Comparison of ENCODE assay signal across 9 mouse cellular contexts in the genomic region with DNA sequence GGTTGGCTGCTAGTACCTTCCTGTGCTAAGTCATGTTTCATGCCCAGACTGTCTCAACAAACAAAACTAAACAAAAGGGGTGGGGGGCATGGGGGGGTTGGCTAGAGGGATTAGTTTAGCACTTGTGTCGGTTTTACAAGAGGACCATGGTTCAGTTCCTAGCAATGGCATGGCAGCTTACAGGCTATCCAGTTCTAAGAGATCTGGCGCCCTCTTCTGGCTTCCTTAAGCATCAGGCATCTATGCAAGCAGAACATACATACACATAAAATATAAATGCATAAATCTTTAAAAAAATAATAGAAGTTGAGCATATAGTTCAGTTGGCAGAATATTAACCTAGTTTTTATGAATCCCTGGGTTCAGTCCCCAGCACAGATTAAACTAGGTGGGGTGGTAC. TPM values are rescaled to one million over a fixed set of nuclear protein-coding genes. Genes with fewer than 3 reads are reported as not detected.
DNase-seq lines count a peak whose midpoint lies in the region; ATAC-seq and TF ChIP-seq lines count a peak whose summit lies in the region.
"Had no signal": no experiment of that assay in that cellular context is flagged by ENCODE, and none has a peak within 500 bp of the region (broad histone marks: within the 10 kb centered on the region; RNA-seq: fewer than 3 reads in every experiment).

No protein-coding gene starts in this region.

- H3K9me3 ChIP-seq in forebrain, embryonic 14.5 days (replicated peaks; ENCODE audit: control insufficient read depth, low read length) = no peaks in the 10 kb centered on the region
- no peaks in the 10 kb centered on the region for H3K9me3 ChIP-seq in forebrain, embryonic 15.5 days
- H3K9me3 ChIP-seq in embryonic facial prominence, embryonic 10.5 days = peaks cover 4% of the 10 kb centered on the region; the same call in 1 of the 2 replicates
- no peaks in the 10 kb centered on the region for H3K9me3 ChIP-seq in stomach, postnatal 0 days (ENCODE audit: control insufficient read depth, low read length)

- H3K4me1 ChIP-seq in forebrain, embryonic 14.5 days (ENCODE audit: control insufficient read depth, insufficient read depth, low read length) = no peaks in the 10 kb centered on the region
- H3K4me1 ChIP-seq in forebrain, embryonic 15.5 days = no peaks in the 10 kb centered on the region
- H3K4me1 ChIP-seq in embryonic facial prominence, embryonic 10.5 days = no peaks in the 10 kb centered on the region
- peaks cover 2% of the 10 kb centered on the region; the same call in 1 of the 2 replicates for H3K4me1 ChIP-seq in lung, adult 2 months (ENCODE audit: control insufficient read depth, insufficient read depth, low read length)
- no peaks in the 10 kb centered on the region for H3K4me1 ChIP-seq in stomach, postnatal 0 days (replicated peaks; ENCODE audit: control insufficient read depth, insufficient read depth)

- 33% methylated on average over 2 of the region's 2 CpGs for WGBS in forebrain, embryonic 14.5 days
- 24% methylated on average over 2 of the region's 2 CpGs for WGBS in forebrain, embryonic 15.5 days
- WGBS in embryonic facial prominence, embryonic 10.5 days = 28% methylated on average over 2 of the region's 2 CpGs
- WGBS in lung, adult 2 months = 39% methylated on average over 2 of the region's 2 CpGs
- 38% methylated on average over 2 of the region's 2 CpGs for WGBS in stomach, postnatal 0 days

- no peak overlapping the region for H3K9ac ChIP-seq in forebrain, embryonic 14.5 days (ENCODE audit: low read length)
- no peak overlapping the region for H3K9ac ChIP-seq in forebrain, embryonic 15.5 days (replicated peaks)
- H3K9ac ChIP-seq in stomach, postnatal 0 days (ENCODE audit: low read length) = no peak overlapping the region

- peak; percentile 10; the same call in 1 of the 2 replicates for TF ChIP-seq CTCF in lung, adult 2 months (IDR thresholded peaks at IDR 0.05; ENCODE audit: insufficient read depth, low read length)
- peak; percentile 74 for TF ChIP-seq CTCF in stomach, postnatal 0 days (IDR thresholded peaks at IDR 0.05; ENCODE audit: low read depth)

- no peak overlapping the region for H3K4me2 ChIP-seq in forebrain, embryonic 14.5 days (ENCODE audit: low read length)
- no peak overlapping the region for H3K4me2 ChIP-seq in forebrain, embryonic 15.5 days (replicated peaks)
- H3K4me2 ChIP-seq in stomach, postnatal 0 days (replicated peaks; ENCODE audit: low read depth) = no peak overlapping the region

- no peaks in the 10 kb centered on the region for H3K27me3 ChIP-seq in forebrain, embryonic 14.5 days (replicated peaks; ENCODE audit: control insufficient read depth, insufficient read depth, low read length)
- H3K27me3 ChIP-seq in forebrain, embryonic 15.5 days = no peaks in the 10 kb centered on the region
- no peaks in the 10 kb centered on the region for H3K27me3 ChIP-seq in embryonic facial prominence, embryonic 10.5 days (replicated peaks; ENCODE audit: low read depth, poor library complexity, severe bottlenecking)
- H3K27me3 ChIP-seq in stomach, postnatal 0 days (ENCODE audit: control insufficient read depth, insufficient read depth, low read length) = no peaks in the 10 kb centered on the region

- TF ChIP-seq EP300 in stomach, postnatal 0 days (optimal IDR thresholded peaks at IDR 0.05) = no peak

- H3K36me3 ChIP-seq in forebrain, embryonic 14.5 days (ENCODE audit: control insufficient read depth, insufficient read depth, low read length) = peaks cover 4% of the 10 kb centered on the region; the same call in 1 of the 2 replicates
- H3K36me3 ChIP-seq in forebrain, embryonic 15.5 days = no peaks in the 10 kb centered on the region
- H3K36me3 ChIP-seq in embryonic facial prominence, embryonic 10.5 days (replicated peaks) = peaks cover 8% of the 10 kb centered on the region
- no peaks in the 10 kb centered on the region for H3K36me3 ChIP-seq in stomach, postnatal 0 days (ENCODE audit: control insufficient read depth, insufficient read depth, low read length)

- no peak overlapping the region for H3K27ac ChIP-seq in forebrain, embryonic 14.5 days (ENCODE audit: low read depth, low read length)
- H3K27ac ChIP-seq in forebrain, embryonic 15.5 days (replicated peaks) = no peak overlapping the region
- no peak overlapping the region for H3K27ac ChIP-seq in embryonic facial prominence, embryonic 10.5 days (replicated peaks)
- H3K27ac ChIP-seq in stomach, postnatal 0 days (replicated peaks) = no peak overlapping the region

- no peak for TF ChIP-seq POLR2A in lung, adult 2 months (IDR thresholded peaks at IDR 0.05; ENCODE audit: borderline replicate concordance, extremely low read depth, low read depth, low read length)

- no peak for ATAC-seq in forebrain, embryonic 14.5 days
- no peak for ATAC-seq in forebrain, embryonic 15.5 days (replicated peaks)
- ATAC-seq in stomach, postnatal 0 days (ENCODE audit: low FRiP score, low TSS enrichment) = no peak; the same call in 1 of the 2 replicates

- no peak overlapping the region for H3K4me3 ChIP-seq in forebrain, embryonic 14.5 days (ENCODE audit: low read depth, low read length)
- no peak overlapping the region for H3K4me3 ChIP-seq in forebrain, embryonic 15.5 days
- no peak overlapping the region for H3K4me3 ChIP-seq in embryonic facial prominence, embryonic 10.5 days
- no peak overlapping the region for H3K4me3 ChIP-seq in lung, adult 2 months (replicated peaks; ENCODE audit: extremely low read depth, low read depth, low read length)
- H3K4me3 ChIP-seq in stomach, postnatal 0 days (ENCODE audit: low read depth, low read length) = no peak overlapping the region

- DNase-seq in forebrain, embryonic 14.5 days (ENCODE audit: low spot score) = peak; percentile 52
- DNase-seq in right cerebral cortex, postnatal 4 days = peak; percentile 42
- no peak for DNase-seq in right cerebral cortex, postnatal 10 days (ENCODE audit: low spot score in 2 of 2)
- peak; percentile 41 for DNase-seq in embryonic facial prominence, embryonic 10.5 days (ENCODE audit: low spot score)
- peak; percentile 48 for DNase-seq in lung, adult 2 months
- peak; percentile 65 for DNase-seq in stomach, postnatal 0 days (ENCODE audit: low spot score)
- DNase-seq in right cerebral cortex, postnatal 36 days (ENCODE audit: low spot score in 2 of 2) = no peak

RNA-seq across cellular contexts. Expression of gene Btbd18, which starts 4.0 kb away (rescaled TPM):
- 0.10 and 0.33 TPM in 2 replicates for polyA plus RNA-seq in forebrain, embryonic 14.5 days (2014; fragmentation: Nextera tagmentation; extraction: Ambion mirVana)
- polyA plus RNA-seq in forebrain, embryonic 15.5 days (2015; fragmentation: Nextera tagmentation; extraction: Ambion mirVana) = 0.36 and 0.41 TPM in 2 replicates
- polyA plus RNA-seq in embryonic facial prominence, embryonic 10.5 days (2016; fragmentation: Nextera tagmentation; extraction: Ambion mirVana) = 0.14 and 0.41 TPM in 2 replicates
- 0.05 TPM in 1 of 2 replicates, not detected in the other for polyA plus RNA-seq in lung, adult 2 months (2012; rRNA removed)
- 0.07 and 0.11 TPM in 2 replicates for polyA plus RNA-seq in stomach, postnatal 0 days (2015; fragmentation: Nextera tagmentation; extraction: Ambion mirVana)
- polyA plus RNA-seq: large intestine, adult 2 months had no signal

RNA-seq across cellular contexts. Expression of gene Selenoh, which starts 7.7 kb away (rescaled TPM):
- polyA plus RNA-seq in forebrain, embryonic 14.5 days (2014; fragmentation: Nextera tagmentation; extraction: Ambion mirVana) = 277 and 350 TPM in 2 replicates
- 251 and 270 TPM in 2 replicates for polyA plus RNA-seq in forebrain, embryonic 15.5 days (2015; fragmentation: Nextera tagmentation; extraction: Ambion mirVana)
- 505 and 520 TPM in 2 replicates for polyA plus RNA-seq in embryonic facial prominence, embryonic 10.5 days (2016; fragmentation: Nextera tagmentation; extraction: Ambion mirVana)
- 40.4 and 51.7 TPM in 2 replicates for polyA plus RNA-seq in lung, adult 2 months (2012; rRNA removed)
- 111 and 123 TPM in 2 replicates for polyA plus RNA-seq in stomach, postnatal 0 days (2015; fragmentation: Nextera tagmentation; extraction: Ambion mirVana)

RNA-seq across cellular contexts. Expression of gene Ctnnd1, which starts 12.3 kb away (rescaled TPM):
- 27.1 and 27.8 TPM in 2 replicates for polyA plus RNA-seq in forebrain, embryonic 14.5 days (2014; fragmentation: Nextera tagmentation; extraction: Ambion mirVana)
- polyA plus RNA-seq in forebrain, embryonic 15.5 days (2015; fragmentation: Nextera tagmentation; extraction: Ambion mirVana) = 35.7 and 38.1 TPM in 2 replicates
- polyA plus RNA-seq in embryonic facial prominence, embryonic 10.5 days (2016; fragmentation: Nextera tagmentation; extraction: Ambion mirVana) = 43.3 and 44.3 TPM in 2 replicates
- polyA plus RNA-seq in lung, adult 2 months (2012; rRNA removed) = 86.2 and 130 TPM in 2 replicates
- polyA plus RNA-seq in stomach, postnatal 0 days (2015; fragmentation: Nextera tagmentation; extraction: Ambion mirVana) = 34.5 and 38.8 TPM in 2 replicates

RNA-seq across cellular contexts. Expression of gene Gm28635, which starts 15.0 kb away (rescaled TPM):
- polyA plus RNA-seq in forebrain, embryonic 14.5 days (2014; fragmentation: Nextera tagmentation; extraction: Ambion mirVana) = not detected in 2 replicates
- not detected in 2 replicates for polyA plus RNA-seq in forebrain, embryonic 15.5 days (2015; fragmentation: Nextera tagmentation; extraction: Ambion mirVana)
- polyA plus RNA-seq in embryonic facial prominence, embryonic 10.5 days (2016; fragmentation: Nextera tagmentation; extraction: Ambion mirVana) = not detected in 2 replicates
- polyA plus RNA-seq in lung, adult 2 months (2012; rRNA removed) = not detected in 2 replicates
- polyA plus RNA-seq in stomach, postnatal 0 days (2015; fragmentation: Nextera tagmentation; extraction: Ambion mirVana) = not detected in 2 replicates
- polyA plus RNA-seq: large intestine, adult 2 months had no signal

RNA-seq across cellular contexts. Expression of gene Med19, which starts 15.3 kb away (rescaled TPM):
- polyA plus RNA-seq in forebrain, embryonic 14.5 days (2014; fragmentation: Nextera tagmentation; extraction: Ambion mirVana) = 55.3 and 59.8 TPM in 2 replicates
- polyA plus RNA-seq in forebrain, embryonic 15.5 days (2015; fragmentation: Nextera tagmentation; extraction: Ambion mirVana) = 51.7 and 54.7 TPM in 2 replicates
- polyA plus RNA-seq in embryonic facial prominence, embryonic 10.5 days (2016; fragmentation: Nextera tagmentation; extraction: Ambion mirVana) = 45.3 and 46.4 TPM in 2 replicates
- polyA plus RNA-seq in lung, adult 2 months (2012; rRNA removed) = 6.9 and 8.9 TPM in 2 replicates
- polyA plus RNA-seq in stomach, postnatal 0 days (2015; fragmentation: Nextera tagmentation; extraction: Ambion mirVana) = 18.1 and 18.2 TPM in 2 replicates

Comparison
In these comparisons a context has a peak if more than half of its experiments do, and no peak if none do; other contexts are left out.
1. DNase-seq: peak in forebrain, embryonic 14.5 days (single experiment), right cerebral cortex, postnatal 4 days (single experiment), embryonic facial prominence, embryonic 10.5 days (single experiment), lung, adult 2 months (single experiment) and stomach, postnatal 0 days (single experiment); none in right cerebral cortex, postnatal 10 days (0 of 2) and right cerebral cortex, postnatal 36 days (0 of 2).